Mouse (Mus musculus) spleen, postnatal 14 days (tissue): Measurements from ENCODE around the gene Slc35a3.
"Not testable (repeated sequence)": the region's sequence is repeated elsewhere in the genome, so short reads cannot be mapped to it uniquely, and the experiment has no call there.

Source experiments
- DNase-seq, 2 experiments: peaks; one replicate each; pipeline ENCODE4 v3.0.0; 2021 to 2022; ENCODE audit warnings: low spot score in 2 of 2

Gene Slc35a3

GRCm38 (mm10) chr3:116698786-116699185 lies 13.8 kb downstream of the Slc35a3 start:
- DNase-seq = no peak

GRCm38 (mm10) chr3:116695666-116695985 lies 17.0 kb downstream of the Slc35a3 start:
- DNase-seq = no peak

DNA sequence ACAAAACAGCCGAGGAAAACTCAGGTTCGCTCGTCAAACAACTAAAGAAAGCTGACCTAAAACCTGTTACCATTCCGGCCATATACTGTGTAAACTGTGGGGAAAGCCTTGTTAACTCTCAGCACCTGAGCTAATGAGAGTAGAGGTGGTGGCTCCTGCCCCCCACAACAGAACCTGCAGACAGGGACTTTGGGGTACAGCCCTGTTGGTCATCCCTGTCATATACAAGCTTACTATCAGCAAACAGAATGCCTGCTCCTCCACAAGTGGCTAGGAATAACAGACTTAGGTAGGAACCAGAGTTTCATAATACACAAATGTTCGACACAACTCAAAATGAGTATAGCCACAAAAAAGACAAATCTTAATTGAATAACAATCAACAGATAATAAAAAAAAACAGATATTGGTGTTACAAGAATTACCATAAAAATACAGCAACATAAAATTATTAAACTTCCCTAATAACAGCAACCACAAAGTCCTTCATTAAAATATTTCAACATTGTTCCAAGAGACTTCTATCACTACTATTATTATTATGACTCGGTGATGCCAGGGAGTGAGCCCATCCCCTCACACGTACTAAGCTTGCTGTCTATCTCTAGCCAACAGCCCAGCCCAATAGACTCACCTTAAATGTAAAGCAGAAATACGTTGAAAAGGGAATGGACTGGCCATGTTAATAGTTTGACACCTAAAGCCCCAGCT lies 17.5 kb downstream of the Slc35a3 start:
- no peak for DNase-seq

- DNase-seq = no peak
Measured at GRCm38 (mm10) chr3:116694312-116694711, 18.3 kb downstream of the Slc35a3 start.

- no peak for DNase-seq
Measured at GRCm38 (mm10) chr3:116681160-116681559, 31.5 kb downstream of the Slc35a3 start, which contains the start of gene Gm43191. Gene Gm43191 (minus strand): TSS chr3:116681260.

GRCm38 (mm10) chr3:116664281-116664680 lies 48.4 kb downstream of the Slc35a3 start:
- DNase-seq = not testable (repeated sequence)

- DNase-seq = peak; percentile 100
Measured at GRCm38 (mm10) chr3:116662463-116662863, 50.2 kb downstream of the Slc35a3 start, which contains the start of gene Mfsd14a. Gene Mfsd14a (minus strand): TSS chr3:116662677.

DNA sequence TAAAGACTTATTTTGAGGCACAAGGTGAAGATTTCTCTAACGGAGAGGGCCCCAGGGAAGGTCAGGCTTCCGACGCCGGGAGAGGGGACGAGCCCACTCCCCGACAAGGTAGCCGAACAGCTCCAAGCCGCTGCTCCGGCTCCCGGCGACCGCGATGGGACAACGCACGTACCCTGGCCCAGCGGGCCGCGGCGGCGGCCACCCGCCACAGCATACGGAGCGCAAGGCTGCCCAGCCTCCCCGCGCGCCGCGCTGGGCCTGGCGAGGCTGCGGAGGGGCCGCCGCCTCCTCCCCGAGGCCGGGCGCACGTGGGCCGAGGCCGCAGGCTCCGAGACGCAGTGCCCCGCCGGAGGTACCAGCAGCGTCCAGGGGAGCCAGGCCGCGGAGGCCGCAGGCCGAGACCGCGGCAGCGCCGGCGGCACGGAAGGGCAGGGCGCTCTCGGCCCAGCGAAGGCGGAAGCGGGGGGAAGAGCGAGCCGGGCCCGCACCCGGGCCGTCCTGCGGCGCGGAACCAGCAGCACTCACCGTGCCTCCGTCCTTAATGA lies 50.7 kb downstream of the Slc35a3 start:
- DNase-seq = no peak

DNA sequence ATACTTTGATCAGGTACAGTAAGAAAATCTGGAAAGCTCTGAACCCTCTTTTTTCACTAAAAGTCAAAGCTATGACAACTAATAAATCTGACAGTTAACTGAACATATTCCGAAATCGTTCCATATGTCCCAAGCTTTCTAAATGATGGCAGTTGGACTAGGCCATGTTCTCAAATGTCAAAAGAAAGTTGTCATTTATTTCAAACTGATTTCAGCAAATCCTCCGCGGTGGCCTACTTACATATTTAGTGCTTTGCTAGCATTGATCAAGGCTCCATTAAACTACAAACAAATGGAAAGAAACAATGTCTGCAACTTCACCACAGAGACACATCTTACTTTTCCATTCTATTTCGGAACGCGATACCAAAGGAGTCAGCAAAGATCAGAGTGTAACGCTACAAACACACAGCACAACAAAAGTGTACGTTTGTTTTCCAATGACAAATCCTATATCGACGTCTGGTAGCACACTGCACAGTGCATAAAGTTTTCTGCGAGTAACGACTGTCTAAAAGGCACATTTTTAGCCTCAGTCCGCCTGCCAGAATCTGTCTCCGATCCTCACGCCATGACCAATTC lies 51.3 kb downstream of the Slc35a3 start:
- DNase-seq = no peak

GRCm38 (mm10) chr3:116659856-116660430 lies 52.7 kb downstream of the Slc35a3 start:
- DNase-seq = no peak

DNA sequence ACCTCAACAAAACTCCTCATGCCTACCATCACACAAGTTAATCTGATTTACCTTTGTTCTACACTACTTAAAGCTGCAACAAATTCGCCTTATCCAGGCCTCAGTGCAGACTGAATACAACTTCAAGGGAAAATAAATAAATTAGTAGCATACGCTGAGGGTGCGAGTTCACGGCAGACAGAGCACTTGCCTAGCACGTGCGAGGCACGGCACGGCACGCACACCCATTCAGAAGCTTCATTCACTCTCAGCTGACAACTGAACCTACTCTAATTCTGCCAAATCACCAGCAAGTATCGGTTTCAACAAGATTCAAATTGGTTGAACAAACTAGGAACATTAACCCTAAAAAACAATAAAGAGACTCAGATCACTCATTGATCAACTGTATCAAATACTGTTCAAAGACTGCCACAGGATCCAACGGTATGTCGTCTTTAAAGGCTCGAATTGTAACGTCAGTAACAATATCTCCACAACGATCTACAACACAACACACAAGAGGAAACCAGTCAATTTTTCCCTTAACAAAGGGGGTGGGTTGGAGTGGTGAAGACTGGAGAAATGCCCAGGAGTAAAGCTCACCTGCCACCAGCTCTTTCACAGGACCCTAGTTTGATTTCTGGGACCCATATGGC lies 53.6 kb downstream of the Slc35a3 start:
- DNase-seq = no peak

- DNase-seq = no peak
Measured at GRCm38 (mm10) chr3:116656184-116656965, 56.3 kb downstream of the Slc35a3 start.

DNA sequence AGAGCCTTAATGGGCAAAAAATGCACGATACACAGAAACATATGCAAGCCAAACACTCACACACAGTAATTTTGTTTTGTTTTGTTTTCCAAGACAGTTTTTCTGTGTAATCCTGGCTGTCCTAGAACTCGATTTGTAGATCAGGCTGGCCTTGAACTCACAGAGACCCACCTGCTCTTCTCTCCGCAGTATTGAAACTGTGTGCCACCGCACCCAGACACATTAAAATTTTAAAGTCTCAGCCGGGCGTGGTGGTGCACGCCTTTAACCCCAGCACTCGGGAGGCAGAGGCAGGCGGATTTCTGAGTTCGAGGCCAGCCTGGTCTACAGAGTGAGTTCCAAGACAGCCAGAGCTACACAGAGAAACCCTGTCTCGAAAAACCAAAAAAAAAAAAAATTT lies 58.6 kb downstream of the Slc35a3 start:
- not testable (repeated sequence) for DNase-seq

- no peak for DNase-seq
Measured at GRCm38 (mm10) chr3:116653278-116653945, 59.2 kb downstream of the Slc35a3 start.

GRCm38 (mm10) chr3:116652033-116652446 lies 60.6 kb downstream of the Slc35a3 start:
- DNase-seq = no peak

DNA sequence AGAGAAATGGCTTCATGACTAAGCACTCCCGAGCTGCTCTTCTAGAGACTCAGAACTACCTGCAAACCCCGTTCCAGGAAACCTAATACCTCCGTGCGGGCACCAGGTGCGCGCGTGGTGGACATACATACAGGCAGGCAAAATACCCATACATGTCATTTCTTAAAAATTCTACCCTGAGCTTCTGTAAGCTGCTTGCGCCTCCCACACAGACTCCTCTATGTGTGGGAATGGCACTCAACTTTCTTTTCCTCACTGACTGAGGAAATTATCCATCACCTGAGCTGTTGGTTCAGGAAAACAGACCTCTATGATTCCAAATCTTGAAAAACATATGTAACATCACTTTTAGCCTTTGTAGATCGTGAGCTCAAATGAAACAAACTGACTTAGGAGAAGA lies 61.9 kb downstream of the Slc35a3 start:
- DNase-seq = no peak

DNA sequence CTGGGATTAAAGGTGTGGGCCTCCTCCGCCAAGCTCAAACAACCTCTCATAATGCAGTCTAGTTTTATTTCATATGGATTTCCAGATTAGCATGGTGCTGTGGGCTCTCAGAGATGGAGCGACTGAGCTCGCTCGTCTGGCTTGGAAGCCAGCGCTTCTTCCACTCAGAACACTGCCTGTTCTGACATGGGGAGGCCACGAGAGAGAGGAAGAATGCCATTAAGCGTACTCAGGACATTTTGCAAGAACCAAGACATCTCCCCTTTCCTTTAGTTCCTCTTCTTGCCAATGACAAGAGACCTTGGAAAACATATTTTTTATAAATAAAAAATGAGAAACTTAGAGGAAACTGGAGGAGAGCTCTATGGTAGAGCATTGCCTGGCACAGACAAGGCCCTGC lies 63.8 kb downstream of the Slc35a3 start:
- DNase-seq = no peak

DNA sequence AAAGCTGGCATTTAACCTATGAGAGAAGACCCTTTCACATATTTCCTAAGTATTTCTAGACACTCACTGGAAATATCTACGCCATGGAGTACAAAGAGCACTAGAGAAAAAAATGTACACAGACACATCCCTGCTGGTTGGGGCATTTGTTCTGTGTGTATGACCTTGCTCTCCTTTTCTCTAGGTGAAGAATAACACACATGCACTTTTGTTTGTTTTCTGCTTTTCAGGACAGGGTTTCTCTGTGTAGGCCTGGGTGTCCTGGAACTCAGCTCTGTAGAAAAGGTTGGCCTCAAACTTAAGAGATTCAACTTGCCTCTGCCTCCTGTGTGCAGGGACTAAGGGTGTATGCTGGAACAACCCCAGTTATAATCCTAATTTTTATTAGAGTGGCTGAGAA lies 66.2 kb downstream of the Slc35a3 start:
- no peak for DNase-seq

DNA sequence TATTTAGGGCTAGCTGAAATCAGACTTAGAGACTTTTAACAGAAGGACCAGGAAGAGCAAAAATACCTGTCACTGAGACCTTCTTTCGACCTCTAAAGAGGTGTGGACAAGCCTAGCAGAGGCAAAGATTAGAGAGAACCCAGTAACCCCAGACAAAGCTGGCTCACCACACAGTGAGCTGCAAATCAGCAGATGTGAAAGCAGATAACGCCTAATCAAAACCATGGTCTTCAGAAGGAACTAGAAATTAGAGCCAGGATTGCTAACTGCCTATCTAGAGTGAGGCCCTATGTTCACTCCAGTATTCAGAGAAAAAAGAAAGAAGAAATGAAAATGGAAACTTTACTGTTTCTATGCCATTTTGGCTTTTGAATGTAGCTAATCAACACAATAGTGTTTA lies 70.3 kb downstream of the Slc35a3 start:
- DNase-seq = no peak

GRCm38 (mm10) chr3:116641811-116642371 lies 70.7 kb downstream of the Slc35a3 start:
- DNase-seq = no peak

GRCm38 (mm10) chr3:116640024-116640423 lies 72.6 kb downstream of the Slc35a3 start:
- no peak for DNase-seq
